Mouse (Mus musculus): Measurements from ENCODE around the gene Sgpp1.
"Not testable (repeated sequence)": the region's sequence is repeated elsewhere in the genome, so short reads cannot be mapped to it uniquely, and the experiment has no call there.

The Sgpp1 gene

DNA sequence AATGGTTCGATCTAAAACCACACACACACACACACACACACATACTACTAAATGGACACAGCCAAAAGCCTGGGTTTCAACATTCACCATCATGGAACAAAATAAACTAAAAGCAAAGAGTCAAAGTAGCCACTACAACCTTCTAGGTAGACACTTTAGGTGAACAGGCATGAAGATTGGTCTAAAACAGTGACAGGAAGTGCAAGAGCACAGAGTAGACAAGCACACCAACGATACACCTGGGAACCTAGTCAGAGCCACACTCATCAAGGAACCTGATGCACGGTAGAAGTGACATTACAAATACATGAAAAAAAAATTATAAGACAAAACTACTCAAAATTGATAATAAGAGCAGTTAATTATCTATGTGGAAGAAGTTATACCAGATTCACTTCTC, 4.0 kb downstream of the Sgpp1 start:
- DNase-seq, result no peak

DNA sequence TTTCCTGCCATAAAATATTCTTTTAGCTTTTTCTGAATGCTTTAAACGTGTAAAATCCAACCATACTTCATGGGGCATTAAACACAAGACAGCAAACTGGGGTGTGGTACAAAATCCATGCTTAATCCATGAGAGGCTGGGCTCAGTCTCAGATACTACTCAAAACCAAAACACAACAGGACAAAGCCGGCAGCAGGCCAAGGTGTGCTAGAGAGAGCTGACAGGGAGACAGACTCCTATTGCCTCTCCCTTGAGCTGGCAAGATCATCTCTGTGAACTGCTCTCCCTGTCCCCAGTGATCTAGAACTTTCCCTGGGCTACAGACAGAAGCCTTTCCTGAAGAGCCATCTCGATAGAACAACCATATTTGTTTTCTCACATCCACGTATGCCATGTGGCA, 5.1 kb downstream of the Sgpp1 start:
- no peak for DNase-seq

DNA sequence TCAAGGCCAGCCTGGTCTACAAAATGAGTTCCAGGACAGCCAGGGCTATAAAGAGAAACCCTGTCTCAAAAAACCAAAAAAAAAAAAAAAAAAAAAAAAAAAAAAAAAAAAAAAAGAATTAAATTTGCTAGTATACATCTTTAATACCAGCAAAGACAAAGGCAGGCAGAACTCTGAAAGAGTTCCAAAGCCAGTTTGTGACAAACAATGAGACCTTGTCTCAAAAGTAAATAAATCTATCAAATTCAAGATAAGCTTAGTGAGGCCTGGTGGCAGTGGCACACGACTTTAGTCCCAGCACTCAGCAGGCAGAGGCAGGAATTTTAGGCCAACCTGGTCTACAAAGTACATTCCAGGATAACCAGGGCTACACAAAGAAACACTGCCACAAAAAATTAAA, 5.7 kb downstream of the Sgpp1 start:
- no peak for DNase-seq

DNA sequence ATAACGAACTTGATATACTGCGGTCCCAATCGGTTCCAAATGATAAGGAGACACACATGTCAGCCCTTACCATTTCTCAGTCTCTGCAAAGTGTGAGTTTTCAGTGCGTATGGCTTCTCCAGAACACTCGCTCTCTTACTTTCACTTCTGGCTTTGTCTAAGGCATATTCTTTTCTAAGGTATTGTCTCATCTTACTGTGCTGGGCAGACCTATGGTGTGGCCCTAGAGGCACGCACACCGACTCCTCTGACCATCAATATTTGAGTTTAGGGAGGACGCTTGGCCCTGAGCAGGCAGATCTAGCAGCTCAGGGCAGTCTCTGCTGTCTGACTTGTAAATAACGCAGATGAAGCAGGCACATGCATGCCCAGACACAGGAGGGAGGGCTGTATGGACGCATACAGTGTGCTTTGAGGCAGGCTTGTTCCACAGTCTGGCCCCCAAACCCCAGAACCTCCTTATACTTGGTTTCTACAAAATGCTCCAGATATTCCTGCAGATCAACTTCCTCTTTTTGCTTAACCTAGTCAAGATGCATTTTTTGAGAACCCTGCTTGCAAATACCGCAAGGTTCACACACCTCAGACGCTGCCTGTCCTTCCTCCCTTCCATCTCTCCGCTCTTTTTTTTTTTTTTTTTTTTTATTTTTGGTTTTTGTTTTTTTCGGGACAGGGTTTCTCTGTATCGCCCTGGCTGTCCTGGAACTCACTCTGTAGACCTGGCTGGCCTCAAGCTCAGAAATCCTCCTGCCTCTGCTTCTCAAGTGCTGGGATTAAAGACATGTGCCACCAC, 8.0 kb downstream of the Sgpp1 start:
- peak; percentile 58 for DNase-seq

DNA sequence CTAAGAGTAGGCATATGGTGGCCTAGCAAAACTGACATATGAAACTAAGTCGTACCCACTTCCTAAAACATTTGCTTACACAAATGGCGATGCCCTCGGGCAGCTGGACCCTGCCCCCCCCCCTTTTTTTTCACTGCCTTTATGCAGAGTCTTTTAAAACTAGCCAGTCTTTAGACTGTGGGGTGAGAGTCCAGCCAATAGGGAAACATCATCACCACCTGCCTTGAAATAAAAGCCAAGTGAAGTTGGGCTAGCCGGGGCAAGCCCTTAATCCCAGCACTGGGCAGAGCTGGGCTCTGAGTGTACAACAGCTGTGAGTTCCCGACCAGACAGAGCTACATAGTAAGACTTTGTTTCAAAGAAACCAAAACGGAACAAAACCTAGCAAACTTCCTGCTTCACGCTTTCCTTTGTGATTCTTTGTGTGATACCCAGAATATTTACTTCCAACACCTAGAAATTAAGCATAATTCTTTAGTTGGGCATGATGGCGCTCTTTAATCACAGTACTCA, 9.1 kb downstream of the Sgpp1 start:
- DNase-seq, result peak; percentile 35

DNA sequence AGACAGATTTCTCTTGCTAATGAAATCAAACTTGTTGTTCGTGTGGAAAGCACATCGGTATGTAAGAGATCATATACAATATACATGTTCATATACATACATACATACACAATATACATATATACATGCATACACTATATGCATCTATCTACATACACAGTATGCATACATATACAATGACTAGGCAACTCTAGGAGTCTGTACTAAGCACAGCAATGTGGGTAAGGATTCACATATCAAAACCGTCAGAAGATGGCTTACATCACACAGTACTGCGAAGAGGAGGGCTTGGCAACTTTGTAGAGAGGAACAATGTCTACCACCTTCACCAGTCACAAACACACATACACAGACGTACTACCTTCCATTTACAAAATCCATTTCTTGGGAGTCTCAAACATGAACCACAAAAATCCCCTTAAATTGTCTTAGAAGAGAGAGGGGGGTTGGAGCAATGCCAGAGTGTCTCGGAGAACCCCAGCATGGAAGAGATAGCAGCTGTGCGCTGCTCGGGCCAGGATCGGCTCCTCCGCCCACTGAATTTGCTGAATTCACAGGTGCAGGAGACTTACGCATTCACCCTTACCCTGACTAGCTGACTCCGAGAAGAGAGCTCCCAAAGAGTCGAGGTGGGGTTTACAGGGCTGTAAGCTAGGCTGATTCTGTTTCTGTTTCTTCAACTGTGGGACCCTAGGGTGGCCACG, 10.8 kb downstream of the Sgpp1 start:
- no peak for DNase-seq

DNA sequence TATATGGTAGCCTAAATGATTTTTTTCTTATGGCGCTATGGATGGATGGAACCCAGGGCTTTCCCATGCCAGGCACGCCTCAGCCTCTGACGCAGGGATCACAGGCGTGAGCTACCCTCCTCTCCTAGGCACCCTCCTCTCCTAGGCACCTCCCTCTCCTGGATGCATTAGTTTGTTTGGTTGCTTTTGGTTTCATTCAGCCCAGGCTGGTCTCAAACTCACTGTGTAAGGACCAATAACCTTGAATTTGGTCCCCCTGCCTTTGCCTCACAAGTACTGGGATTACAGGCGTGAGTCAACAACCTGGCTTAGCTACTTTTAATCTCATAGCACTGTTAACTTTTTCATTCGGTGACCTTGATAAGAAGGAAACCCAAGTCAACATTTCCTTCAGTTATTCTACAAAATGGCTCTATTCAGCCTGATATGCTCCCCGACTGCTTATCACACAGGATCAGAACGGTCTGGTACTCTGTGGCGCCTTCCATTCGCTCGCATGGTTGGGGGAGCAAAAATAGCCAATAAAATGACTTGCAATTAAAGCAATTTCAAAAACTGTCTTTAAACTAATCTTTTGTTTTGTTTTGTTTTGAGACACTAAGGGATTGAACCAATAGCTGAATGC, 11.6 kb downstream of the Sgpp1 start:
- DNase-seq, result no peak

DNA sequence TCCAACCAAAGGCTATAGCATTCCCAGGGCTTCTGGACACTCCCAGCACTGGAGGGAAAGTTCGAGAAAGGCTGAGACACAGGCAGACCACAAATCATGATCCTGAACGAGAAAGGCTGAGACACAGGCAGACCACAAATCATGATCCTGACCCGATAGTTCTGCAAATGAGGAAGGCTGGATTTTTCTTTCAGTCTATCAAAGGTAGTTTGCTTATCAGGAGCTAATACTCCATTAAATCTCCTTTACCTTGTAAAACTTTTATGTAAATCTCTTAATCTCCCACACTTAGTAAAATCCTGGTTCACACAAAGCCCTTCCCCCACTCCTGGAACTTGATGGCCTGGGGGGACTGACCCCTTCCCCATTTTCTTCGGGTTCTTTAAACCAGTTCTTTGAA, 13.6 kb downstream of the Sgpp1 start:
- no peak for DNase-seq

DNA sequence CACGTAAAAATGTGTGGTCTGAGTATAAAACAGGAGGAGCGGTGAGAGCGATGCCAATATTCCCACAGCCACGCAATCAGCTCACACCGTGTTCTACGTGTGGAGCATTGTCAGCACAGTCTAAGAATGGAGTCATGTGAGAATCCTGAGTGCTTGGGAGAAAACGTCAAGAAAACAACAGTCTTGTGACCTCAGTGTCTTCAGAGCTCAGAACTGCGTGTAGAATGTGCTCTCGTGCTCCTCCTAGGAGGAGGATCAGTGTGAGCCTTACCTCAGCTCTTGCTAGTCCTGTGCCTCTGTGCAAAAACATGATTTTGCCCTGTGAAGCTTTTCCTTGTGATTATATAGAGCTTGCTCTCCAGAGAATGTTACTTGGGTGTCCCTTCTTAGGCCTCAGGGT, 14.5 kb downstream of the Sgpp1 start:
- no peak for DNase-seq

DNA sequence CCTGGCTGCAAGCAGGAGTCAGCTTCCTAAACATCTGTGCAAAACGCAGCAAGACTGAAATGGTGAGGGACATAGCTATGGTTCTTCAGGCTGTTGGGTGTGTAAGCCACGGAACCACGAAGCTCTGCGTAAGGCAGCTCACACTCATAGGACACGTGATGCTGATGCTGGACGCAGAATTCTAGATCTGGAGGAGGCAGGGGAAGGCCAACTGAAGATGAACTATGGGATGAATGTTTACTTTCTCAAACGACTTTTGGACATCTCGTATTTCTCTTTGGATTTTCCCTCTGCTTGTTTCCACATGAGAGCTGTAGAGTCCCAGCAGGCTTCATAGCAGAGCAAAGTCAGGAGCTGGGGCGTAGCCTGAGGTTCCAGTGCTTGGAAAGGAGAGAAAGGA, 21.9 kb downstream of the Sgpp1 start:
- no peak for DNase-seq

DNA sequence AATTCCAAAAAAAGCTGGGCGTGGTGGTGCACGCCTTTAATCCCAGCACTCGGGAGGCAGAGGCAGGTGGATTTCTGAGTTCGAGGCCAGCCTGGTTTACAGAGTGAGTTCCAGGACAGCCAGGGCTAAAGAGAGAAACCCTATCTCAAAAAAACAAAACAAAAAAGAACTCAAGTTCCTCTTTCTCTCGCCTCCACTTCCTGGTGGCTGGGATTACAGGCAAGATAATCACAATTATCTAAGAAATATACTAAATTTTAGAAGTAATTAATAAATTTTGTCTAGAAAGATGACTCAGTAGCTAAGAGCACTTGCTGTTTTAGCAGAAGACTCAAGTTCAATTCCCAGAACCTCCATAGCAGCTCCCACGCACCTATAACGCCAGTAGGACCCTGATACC, 22.6 kb downstream of the Sgpp1 start:
- not testable (repeated sequence) for DNase-seq

DNA sequence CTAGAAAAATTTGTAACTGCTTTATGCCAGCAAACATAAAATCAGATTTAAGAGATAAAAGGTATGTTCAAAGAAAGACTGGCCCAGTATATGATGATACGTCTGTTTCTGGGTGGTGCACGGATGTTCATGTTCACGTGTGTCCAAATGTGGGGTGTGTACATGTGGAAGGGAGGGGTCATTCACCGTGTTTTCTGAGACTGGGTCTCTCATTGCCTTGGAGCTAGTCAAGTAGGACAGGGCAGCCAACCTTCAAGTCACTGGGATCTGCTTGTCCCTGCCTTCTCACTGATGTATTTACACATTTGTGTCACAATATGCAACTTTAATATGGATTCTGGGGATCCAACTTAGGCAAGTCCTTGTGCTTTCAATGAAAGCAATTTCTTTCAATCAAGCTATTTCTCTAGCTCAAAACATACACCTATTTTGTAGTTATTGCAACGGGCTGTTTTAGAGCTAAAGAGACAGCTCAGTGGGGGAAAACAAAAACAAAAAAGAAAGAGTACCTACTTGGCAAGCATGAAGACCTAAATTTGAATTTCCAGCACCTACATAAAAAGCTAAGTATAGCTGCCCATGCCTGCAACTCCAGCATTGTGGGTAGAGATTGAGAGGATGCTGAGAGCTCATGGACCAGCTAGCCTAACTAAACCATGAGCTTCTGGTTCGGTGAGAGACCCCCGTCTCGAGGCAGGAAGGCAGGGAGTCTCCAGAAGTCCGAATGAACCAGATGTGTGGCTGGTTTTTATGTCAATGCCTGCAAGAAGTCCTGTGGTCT, 24.7 kb downstream of the Sgpp1 start:
- no peak for DNase-seq

DNA sequence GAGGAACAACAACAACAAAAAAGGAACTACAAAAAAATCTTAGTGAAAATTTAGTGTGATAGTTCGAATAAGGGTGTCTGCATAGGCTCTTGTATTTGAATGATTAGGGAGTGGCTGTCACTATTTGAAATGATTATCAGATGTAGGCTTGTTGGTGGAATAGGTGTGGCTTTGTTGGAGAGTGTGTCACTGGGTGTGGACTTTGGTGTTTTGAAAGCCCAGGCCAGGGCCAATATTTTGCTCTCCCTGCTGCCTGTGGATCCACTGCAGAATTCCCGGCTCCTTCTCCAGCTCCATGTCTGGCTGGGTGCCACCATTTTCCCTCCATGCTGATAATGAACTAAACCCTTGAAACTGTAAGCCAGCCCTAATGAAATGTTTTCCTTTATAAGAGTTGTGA, 26.0 kb downstream of the Sgpp1 start:
- DNase-seq, result no peak

DNA sequence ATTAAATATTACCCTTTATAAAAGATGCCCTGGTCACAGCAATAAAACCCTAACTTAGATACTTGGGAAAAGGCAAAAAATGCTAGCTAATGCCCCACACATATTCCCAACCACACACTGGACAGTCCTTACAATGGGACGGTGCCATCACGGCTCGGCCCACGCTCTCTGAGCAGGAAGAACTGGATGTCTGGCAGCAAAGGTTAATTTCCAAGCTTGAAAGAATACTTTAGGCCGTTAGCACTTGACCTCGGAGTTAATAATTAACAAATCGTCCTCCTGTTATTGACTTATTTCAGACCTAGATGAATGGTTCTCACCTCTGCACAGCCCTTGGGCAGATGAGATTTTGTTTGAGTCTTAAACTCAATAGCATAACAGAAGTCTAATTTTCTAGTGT, 28.9 kb downstream of the Sgpp1 start:
- no peak for DNase-seq

DNA sequence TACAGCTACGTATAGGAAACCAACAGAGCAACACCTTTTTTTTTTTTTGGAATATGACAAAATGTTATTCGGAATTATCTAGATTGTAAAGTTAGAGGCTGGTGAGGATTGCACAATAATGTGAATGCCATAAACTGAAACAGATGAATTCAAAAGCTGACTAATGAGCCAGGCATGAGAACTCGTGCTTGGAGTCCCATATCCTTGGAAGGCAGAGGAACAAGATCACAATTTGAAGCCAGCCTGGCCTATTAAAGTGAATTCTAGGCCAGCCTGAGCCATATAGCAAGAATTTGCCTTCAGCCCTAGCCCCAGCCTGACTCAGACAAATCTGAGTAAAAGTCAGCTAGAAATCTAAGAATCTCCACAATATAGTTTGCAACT, 32.8 kb downstream of the Sgpp1 start:
- no peak for DNase-seq

DNA sequence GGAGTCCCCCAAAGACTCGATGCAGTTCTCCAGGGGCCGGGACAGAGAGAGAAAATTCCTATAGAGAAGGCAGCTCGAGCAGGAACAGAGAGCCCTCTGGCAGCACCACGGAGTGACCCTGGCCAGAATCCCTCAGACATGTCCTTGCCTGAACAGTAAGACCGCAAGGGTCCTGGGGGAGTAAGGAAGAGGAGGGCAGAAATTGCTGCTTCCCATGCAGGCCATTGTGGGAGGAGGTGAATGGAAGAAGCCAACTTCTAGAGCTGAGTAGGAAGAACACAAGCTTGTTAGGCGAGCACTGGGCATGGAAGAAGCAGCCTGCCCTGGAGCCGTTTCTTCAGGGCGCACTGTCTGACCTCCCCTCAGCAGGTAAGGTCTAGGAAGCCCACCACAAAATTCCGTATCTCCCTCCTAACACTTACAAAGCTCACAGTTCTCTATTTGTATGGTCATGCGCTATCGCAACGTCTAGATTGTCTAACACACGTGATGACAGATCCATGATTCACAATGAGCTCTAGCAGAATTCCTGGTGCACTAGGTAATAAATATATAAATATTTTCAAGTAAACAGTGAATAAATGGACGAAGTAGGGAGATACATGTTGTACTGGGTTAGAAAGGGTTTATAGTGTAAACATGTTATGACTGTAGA, 33.3 kb downstream of the Sgpp1 start:
- DNase-seq, result no peak

DNA sequence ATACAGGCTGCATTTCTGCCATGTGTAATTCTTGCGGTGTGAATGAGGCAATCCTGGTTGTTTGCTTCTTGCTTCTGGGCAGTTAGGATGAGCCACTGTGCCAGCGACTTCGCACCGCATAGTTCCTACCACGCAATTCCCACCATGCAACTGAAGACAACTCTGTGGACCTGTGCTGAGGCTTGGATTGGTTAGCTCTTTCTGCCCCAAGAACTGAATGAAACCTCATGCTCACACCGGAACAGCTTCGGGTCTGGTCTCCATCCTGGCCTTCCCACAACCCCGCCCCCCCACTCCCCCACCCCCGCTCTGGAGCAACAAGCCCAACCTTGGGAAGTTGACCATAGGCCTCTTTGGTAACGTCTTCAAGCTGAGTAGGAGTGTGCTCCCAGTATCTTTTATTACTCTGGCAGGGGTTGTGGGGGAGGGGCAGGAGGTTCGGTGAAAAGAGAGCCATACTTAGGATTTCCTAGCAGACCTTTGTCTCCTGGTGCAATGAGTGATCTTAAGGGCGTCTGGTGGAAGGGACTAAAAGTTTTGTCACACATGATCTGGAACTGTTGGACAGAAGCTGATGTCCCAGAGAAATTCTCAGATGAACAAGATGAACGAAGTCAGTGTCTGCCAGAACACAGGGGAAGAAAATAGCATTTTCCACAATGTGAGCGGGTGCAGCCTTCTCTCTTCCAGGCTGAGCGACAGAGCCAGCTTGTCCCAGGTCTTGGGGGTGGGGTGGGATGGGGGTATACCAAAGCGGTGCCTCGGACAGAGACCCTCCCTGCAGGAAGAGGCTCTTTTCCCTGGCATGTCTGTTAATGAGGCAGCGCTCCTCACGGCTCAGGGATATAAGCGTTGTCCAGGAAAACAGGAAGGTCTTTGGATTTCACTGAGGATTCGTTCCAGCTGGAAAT, 34.1 kb downstream of the Sgpp1 start:
- no peak for DNase-seq

DNA sequence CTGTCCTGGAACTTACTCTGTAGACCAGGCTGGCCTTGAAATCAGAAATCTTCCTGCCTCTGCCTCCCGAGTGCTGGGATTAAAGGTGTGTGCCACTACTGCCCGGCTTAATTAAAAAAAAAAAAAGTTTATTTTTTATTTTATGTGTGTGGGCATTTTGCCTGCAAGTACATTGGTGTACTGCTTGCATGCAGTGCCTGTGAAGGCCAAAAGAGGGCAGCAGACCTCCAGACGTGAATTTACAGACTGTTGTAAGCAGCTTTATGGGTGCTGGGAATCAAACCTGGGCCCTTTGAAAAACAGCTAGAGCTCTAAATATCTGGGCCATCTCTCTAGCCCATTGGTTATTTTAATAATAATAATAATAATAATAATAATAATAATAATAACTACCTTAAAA, 36.8 kb downstream of the Sgpp1 start:
- no peak for DNase-seq

DNA sequence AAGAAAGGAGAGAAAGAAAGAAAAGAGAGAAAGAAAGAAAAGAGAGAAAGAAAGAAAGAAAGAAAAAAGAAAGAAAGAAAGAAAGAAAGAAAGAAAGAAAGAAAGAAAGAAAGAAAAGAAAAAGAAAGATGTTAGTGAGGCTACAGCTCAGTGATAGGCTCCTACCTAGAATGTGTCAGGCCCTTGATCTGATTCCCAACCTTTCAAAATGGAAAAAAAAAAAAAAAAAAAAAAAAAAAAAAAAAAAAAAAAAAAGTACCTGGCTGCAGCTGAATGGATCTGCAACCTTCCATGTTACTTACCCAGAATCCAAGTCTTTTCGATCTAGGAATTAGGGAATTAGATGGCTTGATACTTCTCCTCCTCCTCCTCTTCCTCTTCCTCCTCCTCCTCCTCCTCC, 39.7 kb downstream of the Sgpp1 start:
- not testable (repeated sequence) for DNase-seq

DNA sequence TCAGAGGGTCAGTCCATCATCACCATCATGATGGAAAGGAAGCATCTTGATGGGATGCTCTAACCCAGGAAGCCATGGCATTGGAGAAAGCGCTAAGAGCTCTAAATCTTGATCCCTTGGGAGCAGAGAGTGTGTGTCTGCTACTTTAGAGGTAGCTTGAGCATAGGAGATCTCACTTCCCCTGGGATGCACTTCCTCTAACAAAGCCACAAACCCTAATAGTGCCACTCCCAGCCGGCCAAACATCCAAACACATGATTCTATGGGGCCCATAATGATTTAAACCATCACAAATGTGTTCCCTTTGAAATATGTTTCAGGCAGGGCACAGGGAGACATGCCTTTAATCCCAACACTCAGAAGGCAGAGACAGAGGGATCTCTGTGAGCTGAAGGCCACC, 46.5 kb downstream of the Sgpp1 start:
- DNase-seq, result no peak

DNA sequence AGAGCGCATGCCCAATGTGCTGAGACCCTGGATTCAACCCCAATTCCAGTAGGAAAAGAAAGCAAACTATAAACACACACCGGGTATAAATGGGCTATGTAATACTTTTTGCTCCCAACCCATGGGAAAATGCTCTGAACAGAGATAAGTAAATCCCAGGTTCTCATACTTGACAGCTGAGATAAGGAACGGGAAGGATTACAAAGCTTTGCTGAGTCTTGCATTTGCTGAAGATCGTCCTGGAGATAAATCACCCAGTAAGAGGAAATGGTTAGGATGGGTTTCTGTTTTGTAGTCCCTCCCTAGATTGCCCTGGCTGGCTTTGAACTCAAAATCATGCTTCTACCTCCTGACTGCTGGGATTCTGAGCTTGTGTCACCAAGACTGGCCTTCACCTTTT, 48.2 kb downstream of the Sgpp1 start:
- DNase-seq, result no peak

DNA sequence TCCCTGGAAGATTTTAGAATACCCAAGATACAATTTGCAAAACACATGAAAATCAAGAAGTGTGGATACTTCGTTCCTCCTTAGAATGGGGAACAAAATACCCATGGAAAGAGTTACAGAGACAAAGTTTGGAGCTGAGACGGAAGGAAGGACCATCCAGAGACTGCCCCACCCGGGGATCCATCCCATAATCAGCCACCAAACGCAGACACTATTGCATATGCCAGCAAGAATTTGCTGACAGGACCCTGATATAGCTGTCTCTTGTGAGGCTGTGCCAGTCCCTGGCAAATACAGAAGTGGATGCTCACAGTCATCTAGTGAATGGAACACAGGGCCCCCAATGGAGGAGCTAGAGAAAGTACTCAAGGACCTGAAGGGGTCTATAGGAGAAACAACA, 51.5 kb downstream of the Sgpp1 start:
- not testable (repeated sequence) for DNase-seq
